Mouse (Mus musculus) mouse trophoblast stem cell (cell line): ENCODE data around the gene Hypk.

ENCODE experiments used
- in situ Hi-C, 2 experiments: fragments of 300-500 bp; cut with MseI, MboI; formaldehyde crosslinking; loops; 2 replicates in 1 of 2; 3 replicates in 1 of 2; pipeline ENCODE4 v1.15.1; 2025

Hypk gene

GRCm38 (mm10) chr2:121452990-121453389 lies at the start of gene Hypk:
Gene Hypk, plus strand, starts transcription at chr2:121453290.
- in situ Hi-C loops = no loop called here

GRCm38 (mm10) chr2:121403296-121403695 lies 49.8 kb upstream of the Hypk start:
- in situ Hi-C loops = no loop called here

- in situ Hi-C loops = no loop called here
Observed at GRCm38 (mm10) chr2:121408160-121408559, 44.9 kb upstream of the Hypk start.

GRCm38 (mm10) chr2:121412843-121413386 lies 40.2 kb upstream of the Hypk start:
- in situ Hi-C loops = no loop called here

- in situ Hi-C loops = no loop called here
Observed at GRCm38 (mm10) chr2:121413387-121414042, 39.6 kb upstream of the Hypk start, which contains the start of the genes Pdia3 and Catsper2. Gene Pdia3, plus strand, starts transcription at chr2:121413775. Gene Catsper2, minus strand, starts transcription at chr2:121413792.

- in situ Hi-C loops = no loop called here
Observed at GRCm38 (mm10) chr2:121414139-121414685, 38.9 kb upstream of the Hypk start.

GRCm38 (mm10) chr2:121415103-121415502 lies 38.0 kb upstream of the Hypk start:
- in situ Hi-C loops = no loop called here

- in situ Hi-C loops = no loop called here
Observed at GRCm38 (mm10) chr2:121415591-121415990, 37.5 kb upstream of the Hypk start.

- in situ Hi-C loops = no loop called here
Observed at GRCm38 (mm10) chr2:121416356-121416755, 36.7 kb upstream of the Hypk start.

- in situ Hi-C loops = no loop called here
Observed at GRCm38 (mm10) chr2:121418476-121418875, 34.6 kb upstream of the Hypk start.

- in situ Hi-C loops = no loop called here
Observed at GRCm38 (mm10) chr2:121423166-121423565, 29.9 kb upstream of the Hypk start.

- in situ Hi-C loops = no loop called here
Observed at GRCm38 (mm10) chr2:121425890-121426289, 27.2 kb upstream of the Hypk start.

- in situ Hi-C loops = no loop called here
Observed at GRCm38 (mm10) chr2:121434854-121435253, 18.2 kb upstream of the Hypk start.

GRCm38 (mm10) chr2:121439746-121440145 lies 13.3 kb upstream of the Hypk start:
- in situ Hi-C loops = no loop called here

- in situ Hi-C loops = no loop called here
Observed at GRCm38 (mm10) chr2:121440834-121441605, 12.1 kb upstream of the Hypk start.

- in situ Hi-C loops = no loop called here
Observed at GRCm38 (mm10) chr2:121441800-121442199, 11.3 kb upstream of the Hypk start.

GRCm38 (mm10) chr2:121442259-121443067 lies 10.6 kb upstream of the Hypk start:
- in situ Hi-C loops = no loop called here

GRCm38 (mm10) chr2:121443068-121443349 lies 10.1 kb upstream of the Hypk start:
- in situ Hi-C loops = no loop called here

- in situ Hi-C loops = no loop called here
Observed at GRCm38 (mm10) chr2:121444178-121444577, 8.9 kb upstream of the Hypk start, which contains the start of gene Ell3. Gene Ell3, minus strand, starts transcription at chr2:121444278.

GRCm38 (mm10) chr2:121445117-121445516 lies 8.0 kb upstream of the Hypk start:
- in situ Hi-C loops = no loop called here

GRCm38 (mm10) chr2:121446506-121446905 lies 6.6 kb upstream of the Hypk start:
- in situ Hi-C loops = no loop called here

- in situ Hi-C loops = no loop called here
Observed at GRCm38 (mm10) chr2:121447006-121447405, 6.1 kb upstream of the Hypk start.
